Mouse (Mus musculus) B cell, adult 62 days (primary cell): ENCODE measurements around the gene Marveld1. TPM values are rescaled to one million over a fixed set of nuclear protein-coding genes. Genes with fewer than 3 reads are reported as not detected.

Source experiments
- total RNA-seq: library from RNA; stranded (reverse); gene quantifications from 4 replicates; pipeline ENCODE4 v1.2.4, GENCODE M21; 2023

Gene Marveld1
- 1.1 to 1.6 TPM (median 1.2 TPM) in 4 replicates for total RNA-seq

DNA sequence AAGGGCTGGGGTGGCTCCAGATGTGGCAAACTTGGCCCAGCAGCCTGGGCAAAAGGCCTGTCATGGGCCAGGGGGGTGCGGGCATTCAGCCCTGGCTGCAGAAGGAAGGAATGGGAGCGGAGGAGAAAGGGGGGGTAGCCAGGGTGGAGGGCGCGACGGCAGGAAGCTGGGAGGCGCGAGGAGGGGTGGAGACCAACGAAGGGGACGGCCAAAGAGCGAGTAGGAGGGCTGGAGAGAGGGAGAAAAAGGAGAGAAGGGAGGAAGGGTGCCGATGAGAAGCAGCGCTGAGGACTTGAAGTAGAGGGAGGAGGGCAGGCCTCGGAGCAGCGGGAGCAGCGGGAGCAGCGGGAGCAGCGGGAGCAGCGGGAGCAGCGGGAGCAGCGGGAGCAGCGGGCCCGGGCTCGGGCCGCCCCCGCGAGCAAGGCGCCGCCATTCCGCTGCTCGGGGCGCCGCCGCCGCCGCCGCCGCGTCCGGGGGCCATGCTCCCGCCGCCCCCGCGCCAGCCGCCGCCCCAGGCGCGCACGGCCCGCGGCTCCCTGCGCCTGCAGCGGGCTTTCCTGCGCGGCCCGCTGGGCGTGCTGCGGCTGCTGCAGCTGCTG is at the start of gene Marveld1:
Gene Marveld1 (plus strand): TSS at position 231 of the 599 bp plus-strand sequence.

DNA sequence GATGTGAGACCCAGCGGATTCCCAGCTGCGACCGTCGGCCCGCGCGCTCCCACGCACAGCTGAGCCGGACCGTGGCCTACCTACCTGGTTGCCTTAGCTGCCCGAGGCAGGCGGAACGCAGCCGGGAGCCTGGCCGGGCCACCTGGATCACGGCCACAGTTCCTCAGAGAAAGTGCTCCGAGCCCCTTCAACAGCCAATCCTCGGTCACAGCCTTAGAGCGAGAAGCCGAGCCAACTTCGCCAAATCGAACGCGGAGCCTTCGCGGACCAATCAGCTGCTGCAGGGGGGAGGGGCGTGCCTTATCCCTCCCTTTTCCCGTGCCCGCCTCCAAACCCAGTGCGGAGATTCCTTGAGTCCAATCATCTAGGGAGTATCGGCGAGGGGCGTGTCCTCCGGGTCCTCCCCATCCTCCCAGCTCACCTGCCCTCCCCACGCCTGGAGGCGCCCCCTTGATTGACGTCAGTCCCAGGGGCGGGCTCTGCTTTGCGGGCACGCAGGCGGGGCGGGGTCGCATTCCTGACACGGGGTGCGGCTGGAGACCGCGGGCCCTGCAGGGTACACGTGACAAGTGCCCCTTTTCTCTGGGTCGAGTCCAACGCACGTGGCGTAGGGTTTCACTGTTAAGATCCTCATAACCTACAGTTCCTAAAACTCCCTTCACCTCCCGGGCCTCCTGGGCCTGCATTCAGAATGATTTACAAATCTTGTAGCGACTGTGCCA is 18.3 kb upstream of the Marveld1 start, which contains the start of gene Avpi1:
Gene Avpi1 (minus strand): TSS at position 273 of the 722 bp plus-strand sequence.

DNA sequence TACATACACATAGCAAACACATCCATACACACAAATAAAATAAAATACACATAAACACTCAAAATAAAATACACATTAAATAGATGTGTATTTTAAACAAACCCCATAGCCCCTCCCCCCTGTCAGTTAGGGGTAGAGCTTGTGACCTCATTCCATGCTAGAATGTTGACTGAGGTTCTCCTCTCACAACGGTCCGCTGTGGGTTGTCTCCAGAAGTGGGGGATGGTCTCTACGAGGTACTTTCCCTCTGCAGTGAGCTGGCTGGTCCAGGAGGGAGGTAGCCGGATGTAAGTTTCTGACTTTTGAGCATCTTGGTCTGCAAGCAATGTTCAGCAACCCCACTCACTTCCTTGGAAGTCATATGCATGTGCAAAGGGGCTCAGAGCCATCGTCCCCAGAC is 16.6 kb downstream of the Marveld1 start, which contains the start of gene Zfyve27:
Gene Zfyve27 (plus strand): TSS at position 188 of the 400 bp plus-strand sequence.

Other genes starting within 250 kb of the Marveld1 start
- gene Pgam1, start 235.5 kb upstream of the Marveld1 start, total RNA-seq, result 80.9 to 95.2 TPM (median 81.5 TPM) in 4 replicates
- gene Exosc1, start 214.0 kb upstream of the Marveld1 start, total RNA-seq, result 43.1 to 47.9 TPM (median 46.8 TPM) in 4 replicates
- gene Zdhhc16, start 213.9 kb upstream of the Marveld1 start, total RNA-seq, result 33.0 to 38.7 TPM (median 34.5 TPM) in 4 replicates
- gene Mms19, start 166.2 kb upstream of the Marveld1 start, total RNA-seq, result 73.0 to 88.4 TPM (median 77.2 TPM) in 4 replicates
- 4.8 to 7.0 TPM (median 5.7 TPM) in 4 replicates for gene Ubtd1, start 165.6 kb upstream of the Marveld1 start, total RNA-seq
- not detected in 4 replicates for gene Ankrd2, start 111.4 kb upstream of the Marveld1 start, total RNA-seq
- gene Hoga1, start 101.8 kb upstream of the Marveld1 start, total RNA-seq, result not detected in 4 replicates
- gene 4933411K16Rik, start 95.2 kb upstream of the Marveld1 start, total RNA-seq, result not detected in 4 replicates
- not detected in 4 replicates for gene Morn4, start 61.0 kb upstream of the Marveld1 start, total RNA-seq
- gene Pi4k2a, start 56.9 kb upstream of the Marveld1 start, total RNA-seq, result 46.3 to 50.4 TPM (median 48.0 TPM) in 4 replicates
- gene Avpi1, start 18.3 kb upstream of the Marveld1 start, total RNA-seq, result 3.8 to 4.8 TPM (median 4.2 TPM) in 4 replicates
- 80.0 to 88.4 TPM (median 86.0 TPM) in 4 replicates for gene Zfyve27, start 16.6 kb downstream of the Marveld1 start, total RNA-seq
- not detected in 4 replicates for gene Sfrp5, start 54.9 kb downstream of the Marveld1 start, total RNA-seq
- not detected in 4 replicates for gene Golga7b, start 100.2 kb downstream of the Marveld1 start, total RNA-seq